Mouse (Mus musculus): ENCODE data around the gene Casc1. TPM values are rescaled to one million over a fixed set of nuclear protein-coding genes. Genes with fewer than 3 reads are reported as not detected.

Casc1 gene
- polyA plus RNA-seq (2014; fragmentation: Nextera tagmentation; extraction: Ambion mirVana): 0.20 and 0.79 TPM in 2 replicates

DNA sequence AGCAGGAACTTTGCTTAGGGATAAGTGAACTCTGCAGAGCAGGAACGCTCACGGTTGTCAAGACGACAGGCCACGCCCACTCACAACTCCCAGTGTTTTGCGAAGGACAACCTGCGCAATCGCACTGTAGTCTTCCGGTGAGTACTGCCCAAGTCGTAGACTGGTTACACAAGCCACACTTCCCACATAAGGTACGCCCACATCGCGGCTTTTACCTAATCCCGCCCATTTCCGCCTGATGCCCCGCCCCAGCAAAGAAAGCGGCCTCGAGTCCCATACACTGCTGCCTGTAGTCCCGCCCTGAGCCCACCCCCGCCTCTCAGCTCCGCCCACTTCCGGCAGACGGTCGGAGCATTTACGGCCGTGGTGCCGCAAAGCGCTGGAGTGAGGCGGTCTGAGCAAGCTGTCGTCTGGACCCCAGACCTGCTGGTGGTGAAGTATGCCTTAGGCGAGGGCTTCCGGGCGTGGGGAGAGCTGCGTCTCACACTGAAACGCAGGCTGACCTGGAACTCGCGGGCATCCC lies at the start of gene Casc1, which contains the start of gene Etfrf1:
Casc1 (minus strand) TSS at position 190 of the 523 bp plus-strand sequence.
Etfrf1 (plus strand) TSS at position 319 of the 523 bp plus-strand sequence.
- 1% methylated on average over 36 of the region's 36 CpGs for WGBS
- Histone ChIP-seq H3K4me2 (replicated peaks; ENCODE audit: low read depth, low read length) (peak within 1 kb of the TSS; percentile 67), H3K9ac (ENCODE audit: low read depth, low read length) (peak within 1 kb of the TSS; percentile 88), H3K9me3 (ENCODE audit: control insufficient read depth, low read length) (no peaks in the 10 kb centered on the region), H3K36me3 (ENCODE audit: control insufficient read depth, insufficient read depth, low read length) (peaks cover 5% of the 10 kb centered on the region; the same call in 1 of the 2 replicates), H3K27ac (ENCODE audit: low read depth, low read length) (peak within 1 kb of the TSS; percentile 98), H3K4me3 (ENCODE audit: low read length) (peak within 1 kb of the TSS; percentile 77), H3K4me1 (ENCODE audit: control insufficient read depth, insufficient read depth, low read length) (peaks cover 6% of the 10 kb centered on the region), H3K27me3 (ENCODE audit: control insufficient read depth, insufficient read depth, low read length) (no peaks in the 10 kb centered on the region)
- peak; percentile 100 for ATAC-seq (ENCODE audit: low FRiP score, low TSS enrichment)

DNA sequence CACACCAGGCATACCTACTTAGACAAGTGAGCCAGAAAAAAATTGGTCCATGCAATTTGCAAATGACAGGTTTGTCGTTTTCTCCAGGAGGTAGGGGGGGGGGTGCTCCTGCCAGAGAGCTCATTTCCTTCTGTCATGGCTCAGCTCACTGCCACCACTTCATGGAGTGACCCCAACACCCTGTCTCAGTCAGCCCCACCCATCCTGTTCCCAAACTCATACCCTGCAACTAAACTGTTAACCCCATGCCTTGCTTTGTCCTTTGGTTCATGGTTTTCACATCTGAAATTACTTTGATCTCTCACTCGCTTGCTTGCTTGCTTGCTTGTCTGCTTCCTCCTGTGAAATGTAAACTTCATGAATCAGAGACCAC lies 45.9 kb upstream of the Casc1 start:
- H3K9ac ChIP-seq (ENCODE audit: low read depth, low read length): no peak overlapping the region
- H3K4me1 ChIP-seq (ENCODE audit: control insufficient read depth, insufficient read depth, low read length): no peaks in the 10 kb centered on the region
- no peaks in the 10 kb centered on the region for H3K36me3 ChIP-seq (ENCODE audit: control insufficient read depth, insufficient read depth, low read length)
- H3K4me2 ChIP-seq (replicated peaks; ENCODE audit: low read depth, low read length): no peak overlapping the region
- 21% methylated on average over 2 of the region's 2 CpGs for WGBS
- ATAC-seq (ENCODE audit: low FRiP score, low TSS enrichment): no peak
- H3K4me3 ChIP-seq (ENCODE audit: low read length): no peak overlapping the region
- no peak overlapping the region for H3K27ac ChIP-seq (ENCODE audit: low read depth, low read length)
- H3K9me3 ChIP-seq (ENCODE audit: control insufficient read depth, low read length): no peaks in the 10 kb centered on the region
- H3K27me3 ChIP-seq (ENCODE audit: control insufficient read depth, insufficient read depth, low read length): no peaks in the 10 kb centered on the region

DNA sequence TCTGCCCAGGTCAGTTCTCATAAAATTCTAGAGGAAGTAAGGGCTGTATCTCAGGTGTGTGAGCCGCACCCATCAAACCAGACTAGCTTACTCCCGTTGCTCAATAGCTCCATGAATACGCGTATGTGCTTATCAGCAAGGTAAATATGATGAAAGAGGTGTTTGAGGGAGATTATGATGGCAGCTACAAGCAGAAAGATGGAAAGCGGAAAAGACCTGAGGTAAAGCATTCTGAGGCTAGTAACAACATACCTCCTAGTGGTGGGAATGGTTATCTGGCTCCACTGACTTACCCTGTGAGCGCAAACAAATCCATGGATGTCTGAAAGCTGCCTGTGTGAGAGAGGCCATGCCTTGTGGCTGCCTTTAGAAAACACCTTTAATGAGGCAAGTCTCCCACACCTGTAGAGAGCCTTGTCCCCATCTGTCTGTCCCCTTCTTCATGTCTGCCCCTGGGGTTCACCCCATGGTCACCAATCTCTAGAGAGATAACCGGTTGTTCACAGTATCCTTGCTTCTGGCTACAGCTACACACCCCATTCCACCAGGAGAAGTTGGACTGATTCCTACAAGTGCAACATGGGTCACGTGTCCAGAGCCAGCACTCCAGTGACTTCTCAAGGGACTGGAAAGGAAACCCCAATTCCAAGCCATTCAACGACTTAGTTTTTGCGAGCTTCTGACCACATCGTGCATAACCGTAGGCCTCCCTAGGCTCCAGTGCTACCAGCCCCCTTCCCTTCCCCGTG lies 45.3 kb upstream of the Casc1 start:
- ATAC-seq (ENCODE audit: low FRiP score, low TSS enrichment): peak; percentile 49; the same call in 1 of the 2 replicates
- no peaks in the 10 kb centered on the region for H3K9me3 ChIP-seq (ENCODE audit: control insufficient read depth, low read length)

DNA sequence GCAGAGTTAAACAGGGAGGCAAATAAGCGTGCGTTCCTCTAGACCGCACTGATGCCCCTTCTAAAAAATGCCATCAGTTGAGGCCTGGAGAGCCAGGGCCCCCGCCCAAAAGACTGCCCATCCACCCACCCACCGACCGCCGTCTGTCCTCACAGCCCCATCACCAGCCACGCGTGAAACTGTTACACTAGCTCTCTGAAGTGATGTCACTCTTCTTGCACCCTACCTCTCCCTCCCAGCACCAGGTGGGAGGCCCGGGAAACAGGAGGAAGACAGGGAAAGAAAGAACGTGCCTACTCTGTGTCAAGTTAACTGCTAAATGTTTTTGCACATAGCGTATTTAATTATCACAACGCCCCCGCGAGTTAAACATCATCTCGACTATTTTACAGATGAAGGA lies 40.0 kb upstream of the Casc1 start:
- Histone ChIP-seq H3K36me3 (ENCODE audit: control insufficient read depth, insufficient read depth, low read length) (peaks cover 7% of the 10 kb centered on the region; the same call in 1 of the 2 replicates), H3K9me3 (ENCODE audit: control insufficient read depth, low read length) (no peaks in the 10 kb centered on the region), H3K4me1 (ENCODE audit: control insufficient read depth, insufficient read depth, low read length) (peaks cover 9% of the 10 kb centered on the region; the same call in 1 of the 2 replicates), H3K4me3 (ENCODE audit: low read length) (peak overlapping the region; percentile 95), H3K4me2 (replicated peaks; ENCODE audit: low read depth, low read length) (peak overlapping the region; percentile 74), H3K27ac (ENCODE audit: low read depth, low read length) (peak overlapping the region; percentile 69; the same call in 1 of the 2 replicates), H3K9ac (ENCODE audit: low read depth, low read length) (peak overlapping the region; percentile 95), H3K27me3 (ENCODE audit: control insufficient read depth, insufficient read depth, low read length) (no peaks in the 10 kb centered on the region)
- no peak; the same call in 1 of the 2 replicates for ATAC-seq (ENCODE audit: low FRiP score, low TSS enrichment)
- WGBS: 9% methylated on average over 16 of the region's 16 CpGs

More for the DNA sequence above, 45.3 kb upstream of the Casc1 start:
- Histone ChIP-seq H3K4me1 (ENCODE audit: control insufficient read depth, insufficient read depth, low read length) (no peaks in the 10 kb centered on the region), H3K4me3 (ENCODE audit: low read length) (no peak overlapping the region), H3K27ac (ENCODE audit: low read depth, low read length) (no peak overlapping the region), H3K36me3 (ENCODE audit: control insufficient read depth, insufficient read depth, low read length) (no peaks in the 10 kb centered on the region), H3K4me2 (replicated peaks; ENCODE audit: low read depth, low read length) (no peak overlapping the region), H3K9ac (ENCODE audit: low read depth, low read length) (no peak overlapping the region), H3K27me3 (ENCODE audit: control insufficient read depth, insufficient read depth, low read length) (no peaks in the 10 kb centered on the region)
- WGBS: 68% methylated on average over 13 of the region's 13 CpGs

DNA sequence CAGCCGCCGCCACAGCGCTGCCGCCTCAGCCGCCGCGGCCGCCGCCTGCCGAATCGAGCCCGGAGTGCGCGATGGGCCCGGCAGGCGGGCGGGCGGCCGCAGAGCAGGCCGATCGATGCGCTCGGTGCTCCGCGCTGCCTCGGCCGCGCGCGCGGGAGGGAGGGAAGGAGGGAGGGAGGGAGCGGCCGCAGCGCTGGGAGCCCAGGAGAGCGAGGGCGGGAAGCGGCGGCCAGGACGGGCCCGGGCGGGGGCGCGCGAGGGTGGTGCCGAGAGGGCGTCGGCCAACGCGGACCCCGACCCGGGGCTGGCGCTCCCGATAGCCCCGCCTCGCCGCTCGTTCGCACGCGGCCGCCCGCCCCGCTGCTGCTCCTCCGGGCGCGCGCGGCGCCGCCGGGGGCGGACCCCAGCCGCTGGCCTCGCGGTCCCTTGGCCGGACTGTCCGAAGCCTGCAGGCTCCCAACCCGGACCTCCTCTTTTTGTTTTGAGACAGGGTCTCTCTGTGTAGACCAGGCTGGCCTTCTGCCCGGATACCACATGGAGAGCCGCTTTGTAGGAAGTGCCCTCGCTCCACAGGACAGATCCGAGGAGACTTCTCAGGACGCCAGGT lies 39.5 kb upstream of the Casc1 start, which contains the start of gene Kras:
Kras (minus strand) TSS at position 55 of the 607 bp plus-strand sequence.
- Histone ChIP-seq H3K36me3 (ENCODE audit: control insufficient read depth, insufficient read depth, low read length) (peaks cover 7% of the 10 kb centered on the region; the same call in 1 of the 2 replicates), H3K27ac (ENCODE audit: low read depth, low read length) (peak within 1 kb of the TSS; percentile 69), H3K9ac (ENCODE audit: low read depth, low read length) (peak within 1 kb of the TSS; percentile 95), H3K27me3 (ENCODE audit: control insufficient read depth, insufficient read depth, low read length) (no peaks in the 10 kb centered on the region), H3K4me3 (ENCODE audit: low read length) (peak within 1 kb of the TSS; percentile 95), H3K9me3 (ENCODE audit: control insufficient read depth, low read length) (no peaks in the 10 kb centered on the region), H3K4me2 (replicated peaks; ENCODE audit: low read depth, low read length) (peak within 1 kb of the TSS; percentile 74), H3K4me1 (ENCODE audit: control insufficient read depth, insufficient read depth, low read length) (peaks cover 9% of the 10 kb centered on the region; the same call in 1 of the 2 replicates)
- peak; percentile 97 for ATAC-seq (ENCODE audit: low FRiP score, low TSS enrichment)
- under 1% methylated on average over 37 of the region's 83 CpGs for WGBS

DNA sequence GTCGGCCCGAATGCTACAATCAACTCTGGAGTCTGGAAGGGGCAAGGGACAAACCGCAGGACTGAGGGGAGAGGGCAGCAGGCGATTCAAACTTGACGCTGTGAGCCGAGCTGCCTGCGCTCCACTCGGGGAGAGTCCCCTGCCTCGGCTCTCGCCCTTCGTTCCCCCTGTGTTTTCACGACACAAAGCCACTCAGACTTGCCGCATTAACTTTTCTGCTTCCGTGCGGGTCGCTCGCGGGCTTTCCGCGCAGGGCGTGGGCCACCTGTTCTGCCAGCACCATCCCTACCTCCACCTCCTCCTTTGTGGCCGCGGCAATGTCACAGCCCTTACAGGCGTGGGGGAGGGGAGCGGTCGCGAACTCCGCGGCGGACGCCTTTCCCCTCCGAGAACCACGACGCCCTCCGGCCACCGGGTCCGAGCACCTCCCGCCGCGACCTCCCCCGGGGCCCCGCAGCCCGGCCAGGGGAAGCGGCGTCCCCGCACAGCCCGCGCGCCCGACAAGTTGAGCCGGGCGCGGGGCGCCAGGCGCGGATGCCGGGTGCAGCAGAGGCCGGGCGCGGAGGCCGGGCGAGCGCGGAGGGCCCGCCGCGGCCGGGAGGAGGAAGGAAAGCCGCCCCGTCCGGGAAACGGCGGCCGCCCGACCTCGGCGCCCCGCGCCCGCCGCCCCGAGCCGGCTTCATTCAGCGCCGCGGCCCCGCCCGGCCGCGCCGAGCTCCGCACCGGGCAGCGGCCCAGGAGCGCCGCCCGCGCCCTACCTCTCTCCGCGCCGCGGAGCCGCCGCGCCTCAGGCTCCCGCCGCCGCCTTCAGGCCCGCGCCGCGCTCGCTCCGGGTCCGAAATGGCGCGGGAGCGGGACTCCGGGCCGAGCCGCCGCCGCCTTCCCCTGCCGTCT lies 38.7 kb upstream of the Casc1 start:
- Histone ChIP-seq H3K4me3 (ENCODE audit: low read length) (peak overlapping the region; percentile 95), H3K36me3 (ENCODE audit: control insufficient read depth, insufficient read depth, low read length) (peaks cover 11% of the 10 kb centered on the region; the same call in 1 of the 2 replicates), H3K9ac (ENCODE audit: low read depth, low read length) (peak overlapping the region; percentile 95), H3K27me3 (ENCODE audit: control insufficient read depth, insufficient read depth, low read length) (no peaks in the 10 kb centered on the region), H3K27ac (ENCODE audit: low read depth, low read length) (peak overlapping the region; percentile 69), H3K4me1 (ENCODE audit: control insufficient read depth, insufficient read depth, low read length) (peaks cover 9% of the 10 kb centered on the region; the same call in 1 of the 2 replicates), H3K4me2 (replicated peaks; ENCODE audit: low read depth, low read length) (peak overlapping the region; percentile 66), H3K9me3 (ENCODE audit: control insufficient read depth, low read length) (no peaks in the 10 kb centered on the region)
- peak; percentile 40 for ATAC-seq (ENCODE audit: low FRiP score, low TSS enrichment)
- under 1% methylated on average over 88 of the region's 124 CpGs for WGBS

DNA sequence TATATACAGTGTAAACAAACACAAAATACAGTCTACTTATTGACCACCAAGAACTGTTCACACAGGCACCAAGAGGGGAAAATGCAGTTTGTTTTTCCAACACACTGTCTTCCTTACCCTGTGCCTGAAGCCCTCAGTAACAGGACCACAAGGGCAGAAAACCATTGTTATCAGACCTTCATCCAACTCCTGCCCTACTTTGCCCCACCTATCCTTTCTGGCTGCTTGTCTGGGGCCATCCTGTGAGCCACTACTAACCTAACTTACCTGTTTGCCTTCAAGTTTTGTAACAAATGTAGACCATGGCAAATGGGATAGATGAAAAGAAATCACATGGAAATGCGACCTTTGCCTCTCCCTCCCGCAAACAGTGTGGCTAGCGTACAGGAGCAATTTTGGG lies 37.1 kb upstream of the Casc1 start:
- 64% methylated on average over 3 of the region's 3 CpGs for WGBS
- H3K27ac ChIP-seq (ENCODE audit: low read depth, low read length): no peak overlapping the region
- no peak overlapping the region for H3K4me3 ChIP-seq (ENCODE audit: low read length)
- peaks cover 15% of the 10 kb centered on the region; the same call in 1 of the 2 replicates for H3K36me3 ChIP-seq (ENCODE audit: control insufficient read depth, insufficient read depth, low read length)
- H3K9ac ChIP-seq (ENCODE audit: low read depth, low read length): no peak overlapping the region
- no peak overlapping the region; the same call in 1 of the 2 replicates for H3K4me2 ChIP-seq (replicated peaks; ENCODE audit: low read depth, low read length)
- H3K4me1 ChIP-seq (ENCODE audit: control insufficient read depth, insufficient read depth, low read length): peaks cover 9% of the 10 kb centered on the region; the same call in 1 of the 2 replicates
- ATAC-seq (ENCODE audit: low FRiP score, low TSS enrichment): no peak
- no peaks in the 10 kb centered on the region for H3K9me3 ChIP-seq (ENCODE audit: control insufficient read depth, low read length)
- no peaks in the 10 kb centered on the region for H3K27me3 ChIP-seq (ENCODE audit: control insufficient read depth, insufficient read depth, low read length)

DNA sequence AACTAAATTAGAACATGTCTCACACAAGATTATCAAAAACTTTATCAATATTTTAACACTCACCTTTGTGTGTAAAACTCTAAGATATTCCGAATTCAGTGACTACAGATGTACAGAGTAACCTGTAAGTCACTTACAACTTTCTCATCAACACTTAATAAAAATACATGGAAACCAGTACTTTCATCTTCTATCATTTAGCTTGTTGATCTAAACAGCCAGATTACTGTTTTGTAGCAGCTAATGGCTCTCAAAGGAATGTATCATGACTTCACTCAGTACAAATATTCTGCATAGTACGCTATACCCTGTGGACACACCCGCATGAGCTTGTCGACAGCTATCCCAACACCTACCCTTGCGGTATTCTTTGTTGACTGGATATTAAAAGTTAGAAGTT lies 36.0 kb upstream of the Casc1 start:
- Histone ChIP-seq H3K27ac (ENCODE audit: low read depth, low read length) (no peak overlapping the region), H3K4me1 (ENCODE audit: control insufficient read depth, insufficient read depth, low read length) (peaks cover 9% of the 10 kb centered on the region; the same call in 1 of the 2 replicates), H3K9ac (ENCODE audit: low read depth, low read length) (no peak overlapping the region), H3K4me2 (replicated peaks; ENCODE audit: low read depth, low read length) (no peak overlapping the region), H3K9me3 (ENCODE audit: control insufficient read depth, low read length) (no peaks in the 10 kb centered on the region), H3K4me3 (ENCODE audit: low read length) (no peak overlapping the region), H3K36me3 (ENCODE audit: control insufficient read depth, insufficient read depth, low read length) (peaks cover 15% of the 10 kb centered on the region; the same call in 1 of the 2 replicates), H3K27me3 (ENCODE audit: control insufficient read depth, insufficient read depth, low read length) (no peaks in the 10 kb centered on the region)
- 94% methylated on average over 5 of the region's 5 CpGs for WGBS
- no peak for ATAC-seq (ENCODE audit: low FRiP score, low TSS enrichment)

Measured in kidney, embryonic 14.5 days (tissue).